Mouse (Mus musculus) layer of hippocampus, postnatal 25 days (tissue): ENCODE measurements at regions not wholly inside any gene's neighbourhood (a gene's known extent, or its start where the extent isn't known, plus 50 kb on each side); places are given as distances from the start of the nearest gene placed in this dataset.

ENCODE experiments used
- DNase-seq, 2 experiments: peaks; one replicate each; pipeline ENCODE4 v3.0.0; 2022; ENCODE audit warnings: mixed read lengths in 2 of 2, low spot score in 1 of 2; ENCODE audit errors: extremely low spot score in 1 of 2

DNA sequence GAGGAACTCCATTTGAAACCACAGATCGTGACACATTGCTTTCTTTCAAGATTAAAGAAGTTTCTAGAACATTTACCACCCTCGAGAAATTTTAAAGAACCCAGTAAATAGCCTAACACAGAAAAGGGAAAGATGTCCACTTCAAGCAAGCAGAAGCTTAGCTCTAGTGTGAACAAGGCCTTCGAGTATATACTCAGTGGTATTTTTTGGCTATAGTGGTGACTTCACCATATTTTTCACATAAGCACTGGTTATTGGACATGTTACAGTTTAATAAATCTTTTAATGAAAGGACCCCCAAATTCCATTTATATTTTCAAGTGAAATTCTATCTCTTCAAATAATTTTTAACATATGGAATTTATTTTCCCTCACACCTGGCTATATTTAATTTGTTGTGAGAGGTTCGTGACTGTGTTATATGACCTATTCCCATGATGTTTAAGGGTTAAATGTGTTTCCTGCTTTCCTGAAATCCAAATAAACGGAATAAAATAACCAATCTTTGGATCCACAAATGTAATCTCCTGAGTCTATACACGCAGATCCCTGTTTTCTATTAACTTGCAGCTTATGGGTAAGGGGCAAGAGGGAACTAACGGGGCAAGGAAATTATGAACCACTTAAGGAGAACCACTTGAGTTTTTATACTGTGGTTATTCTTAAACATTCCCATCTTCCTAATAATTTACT, 60.6 kb upstream of the Tas2r134 start:
- no peak for DNase-seq

DNA sequence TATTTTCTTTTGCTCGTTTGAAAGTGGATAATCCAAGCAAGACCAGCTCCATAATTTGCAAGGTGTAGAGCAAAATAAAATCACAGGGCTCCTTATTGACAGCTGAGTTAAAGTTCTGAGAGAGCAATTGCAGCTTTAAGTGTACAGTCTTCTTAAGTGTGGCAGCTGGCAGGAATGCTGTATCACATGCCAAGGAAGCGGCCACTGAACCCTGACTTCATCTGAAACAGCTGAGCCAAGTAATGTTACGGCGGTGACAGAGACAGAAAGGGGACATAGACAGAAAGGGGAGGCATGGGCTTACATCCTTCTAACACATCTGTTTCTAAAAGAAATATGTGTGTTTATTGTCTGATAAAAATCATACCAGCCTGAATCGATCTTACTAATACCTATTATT, 63.4 kb upstream of the Tas2r134 start:
- no peak for DNase-seq

DNA sequence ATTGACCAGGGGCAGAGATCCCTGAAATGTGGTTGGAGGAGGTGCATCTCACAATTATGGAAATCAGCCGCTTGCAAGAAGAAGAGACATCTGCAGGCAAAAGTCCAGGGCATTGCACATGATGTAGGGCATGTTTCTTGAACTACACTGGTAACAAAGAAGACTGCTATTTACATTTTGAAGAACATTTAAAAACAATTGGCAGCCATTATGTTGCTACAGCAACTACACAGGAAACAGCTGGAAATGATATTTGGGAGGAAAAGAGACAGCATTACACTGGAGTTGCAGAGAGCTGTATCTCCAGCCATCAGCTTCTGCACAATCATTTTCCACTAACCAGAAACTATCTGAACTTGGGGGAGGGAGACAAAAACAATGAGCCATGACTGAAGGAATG, 64.1 kb upstream of the Tas2r134 start:
- no peak for DNase-seq

DNA sequence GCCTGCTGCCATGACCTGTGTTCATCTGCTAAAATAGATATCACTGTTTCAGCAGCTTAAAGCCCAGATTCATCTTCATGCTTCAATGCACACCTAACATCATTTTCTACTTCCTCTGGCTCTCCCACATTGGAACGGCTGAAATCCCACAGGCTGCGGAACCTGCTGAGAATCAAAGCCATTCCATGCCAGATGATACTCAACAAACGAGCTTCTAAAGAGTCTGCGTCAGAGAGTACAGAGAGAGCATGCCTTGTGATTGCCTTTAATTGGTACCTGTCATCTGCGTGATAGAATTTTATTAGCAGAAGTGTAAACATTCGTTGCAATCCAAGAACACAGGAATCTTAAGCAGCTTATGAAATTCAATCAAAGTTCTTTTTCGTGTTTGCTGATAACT, 76.4 kb upstream of the Tas2r134 start:
- no peak for DNase-seq

DNA sequence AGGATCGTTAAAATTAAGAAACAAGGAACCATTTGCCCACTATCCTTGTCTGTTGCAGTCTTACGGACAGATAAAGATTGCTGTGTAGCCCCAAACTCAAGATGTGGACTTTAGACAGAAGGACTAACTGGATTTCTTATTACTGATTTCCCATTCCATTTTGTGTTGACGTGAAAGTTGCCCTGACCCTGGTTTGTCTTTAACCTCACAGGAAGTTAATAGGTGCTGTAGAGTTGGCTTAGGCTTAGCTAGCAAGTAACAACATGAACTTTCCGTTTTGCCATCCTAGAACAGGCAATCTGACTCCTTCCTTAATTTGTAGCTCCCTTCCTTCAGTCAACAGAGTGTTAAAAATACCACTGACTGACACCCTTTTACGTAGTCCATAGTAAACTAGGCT, 78.2 kb upstream of the Tas2r134 start:
- DNase-seq: no peak

DNA sequence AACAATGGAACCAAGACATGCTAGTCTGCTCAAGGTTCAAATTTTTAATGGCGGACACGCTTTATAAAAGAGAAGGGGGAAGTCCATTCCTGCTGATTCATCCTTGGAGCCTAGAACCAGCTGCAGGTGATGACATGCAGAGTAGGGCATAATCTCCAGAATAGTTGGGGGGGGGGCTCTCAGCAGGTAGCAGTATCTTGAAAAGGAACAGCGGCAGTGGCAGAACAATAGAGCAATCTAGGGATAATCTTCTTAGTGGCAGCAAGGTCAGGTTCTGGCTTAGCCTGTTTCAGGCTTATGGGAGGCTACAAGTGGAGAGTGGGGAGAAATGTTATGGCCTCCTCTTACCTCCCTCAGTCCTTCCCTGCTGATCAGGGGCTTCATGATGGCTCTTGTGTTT, 81.1 kb upstream of the Tas2r134 start:
- no peak for DNase-seq

DNA sequence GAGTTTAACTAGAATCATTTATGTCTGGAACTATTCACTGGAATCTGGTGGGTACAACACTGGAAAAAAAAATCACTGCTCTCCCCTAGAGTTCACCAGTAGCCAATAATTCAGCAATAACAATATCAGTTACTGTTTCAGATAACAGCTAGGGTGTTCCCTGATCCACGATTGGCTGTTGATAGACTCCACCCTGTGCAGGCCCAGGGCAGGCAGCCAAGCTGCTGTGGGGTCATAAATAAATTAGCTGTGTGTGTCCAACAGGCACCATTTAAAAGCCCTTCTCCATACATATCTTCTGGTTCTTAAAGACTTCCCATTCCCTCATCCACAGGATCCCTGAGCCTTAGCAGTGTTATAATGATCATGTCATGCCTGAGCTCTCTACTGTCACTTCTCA, 83.4 kb upstream of the Tas2r134 start:
- DNase-seq: no peak

DNA sequence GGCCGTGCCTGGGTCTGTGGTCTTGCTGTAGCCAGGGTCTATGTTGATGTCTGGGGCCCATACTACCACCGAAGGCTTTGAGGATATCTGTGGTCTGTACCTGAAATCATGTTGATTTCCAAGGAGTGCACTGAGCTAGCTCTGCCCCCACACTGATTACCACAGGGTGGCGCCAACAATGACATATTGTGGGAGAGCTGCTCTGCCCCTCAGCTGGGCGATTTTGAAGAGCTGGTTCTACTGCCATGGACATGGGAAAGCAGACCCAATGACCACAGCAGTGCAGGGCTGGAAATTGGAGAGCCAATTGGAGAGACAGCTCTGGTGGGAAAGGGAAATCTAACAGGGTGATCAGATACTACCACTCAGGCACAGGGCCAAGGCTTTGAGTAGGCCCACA, 85.0 kb upstream of the Tas2r134 start:
- peak in 1 of 2 experiments; percentile 21 for DNase-seq

DNA sequence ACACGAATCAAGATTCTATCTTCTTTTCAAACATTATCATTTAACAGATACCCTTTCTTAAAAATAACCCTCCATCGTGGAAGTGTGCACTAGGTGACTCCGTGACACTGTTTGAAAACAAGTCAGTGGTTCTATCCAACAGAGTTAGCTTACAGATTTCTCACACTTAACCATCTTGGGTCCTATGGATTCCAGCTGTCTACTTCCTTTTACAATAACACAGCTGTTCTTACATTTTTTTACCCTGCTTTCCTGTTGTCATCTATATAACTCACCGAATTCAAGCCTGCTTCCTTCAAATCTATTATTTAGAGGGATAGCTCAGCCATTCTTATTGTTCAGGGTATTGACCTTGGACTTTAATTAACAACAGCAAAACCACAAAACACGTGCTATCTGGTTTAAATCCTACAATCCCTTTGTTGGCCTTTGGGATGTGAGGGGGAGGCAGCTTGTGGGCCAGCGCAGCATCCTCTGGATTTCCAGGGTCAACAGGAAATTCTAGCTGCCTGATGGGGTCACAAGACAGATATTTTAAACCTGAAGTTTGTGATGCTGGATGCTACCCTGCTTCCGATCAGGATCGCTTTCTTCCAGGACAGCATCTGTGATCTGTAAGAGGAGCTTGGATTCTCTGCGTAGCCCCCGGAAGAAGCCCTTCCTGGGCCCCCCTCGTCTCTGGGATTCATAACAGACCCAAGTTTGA, 94.4 kb upstream of the Tas2r134 start:
- no peak for DNase-seq

DNA sequence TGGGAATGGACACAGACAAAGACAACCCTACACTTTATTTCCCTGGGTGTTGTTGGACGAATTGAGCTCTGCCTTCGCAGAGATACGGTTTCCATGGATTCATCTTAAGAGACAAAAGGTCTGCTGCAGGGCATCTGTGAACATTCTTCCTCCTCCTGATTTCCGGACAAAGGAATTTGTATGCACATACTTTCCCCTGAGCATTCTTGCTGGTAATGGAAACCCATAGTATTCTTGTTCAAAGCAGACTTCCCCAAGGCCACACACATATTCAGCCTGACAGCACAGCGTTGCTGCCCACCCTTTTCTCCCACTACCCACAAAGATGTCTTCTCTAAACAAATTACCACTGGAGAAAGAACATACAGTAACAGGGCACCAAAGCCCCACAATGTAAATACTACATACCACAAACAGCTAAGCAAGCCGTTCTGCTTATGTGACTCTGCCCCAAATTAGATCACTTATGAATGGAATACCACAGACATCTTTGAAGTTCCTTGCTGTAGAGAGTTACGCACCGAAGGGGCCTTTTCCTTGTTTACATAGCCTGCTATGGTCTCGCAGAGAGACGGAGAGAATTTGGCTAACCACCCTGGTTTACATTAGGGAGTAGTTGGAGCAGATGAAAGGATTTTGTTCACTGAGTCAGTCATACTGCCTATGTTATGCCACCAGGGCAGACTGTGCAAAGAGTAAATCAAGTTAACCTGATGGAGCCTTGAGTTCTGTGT, 96.0 kb upstream of the Tas2r134 start:
- no peak for DNase-seq

DNA sequence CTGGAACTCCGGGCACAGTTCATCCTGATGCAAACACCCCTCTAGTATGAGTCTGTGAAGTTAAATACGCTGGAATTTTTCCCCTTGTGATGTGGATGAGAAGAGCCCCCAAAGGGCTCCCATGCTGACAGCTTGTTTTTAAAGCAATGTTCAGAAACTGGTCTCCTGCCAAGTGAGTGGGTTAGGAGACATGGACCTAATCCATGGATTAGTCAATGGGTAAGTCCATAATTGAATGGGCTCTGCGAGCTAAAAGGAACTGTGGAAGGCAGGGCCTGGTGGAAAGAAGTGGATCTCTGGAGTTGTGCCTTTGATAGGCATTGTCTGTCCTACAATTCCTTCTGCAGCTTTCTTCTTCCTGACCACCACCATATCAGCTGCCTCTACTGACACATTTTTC, 104.5 kb upstream of the Tas2r134 start:
- DNase-seq: no peak

DNA sequence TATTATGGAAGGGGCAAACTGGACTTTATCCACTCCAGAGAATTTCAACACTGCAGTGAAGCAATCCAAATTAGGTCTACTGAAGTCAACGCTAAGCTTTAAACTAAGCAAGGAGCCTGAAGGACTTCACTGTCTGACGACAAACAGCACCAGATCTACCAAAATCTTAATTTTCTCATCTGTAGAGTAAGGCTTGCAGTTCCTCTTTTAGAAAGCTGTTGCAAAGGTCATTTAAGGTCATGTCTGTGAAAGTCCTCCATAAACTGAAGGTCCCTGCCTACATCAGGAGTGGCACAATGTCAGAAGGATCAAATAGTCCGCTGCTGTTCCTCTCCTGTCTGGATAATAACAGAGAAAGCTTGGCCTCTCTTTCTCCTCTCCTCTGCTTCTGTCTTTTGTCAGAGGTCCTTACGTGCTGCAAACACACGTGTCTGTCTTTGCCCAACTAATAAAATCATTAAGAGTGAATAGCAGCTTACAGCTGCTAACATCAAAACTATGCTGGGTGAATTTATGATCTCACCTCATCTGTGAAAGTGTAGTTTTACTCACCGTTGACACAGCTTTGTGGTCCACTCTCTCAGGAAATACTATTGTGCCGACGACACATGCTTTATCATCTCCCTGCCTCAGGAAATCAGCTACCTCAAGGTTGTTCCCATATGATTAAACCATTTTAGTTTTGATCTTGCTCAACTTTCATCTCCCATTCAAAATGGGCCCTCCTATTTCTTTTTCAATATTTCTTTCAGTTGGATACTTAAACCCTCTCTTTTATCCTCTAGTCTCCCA, 117.9 kb upstream of the Tas2r134 start:
- DNase-seq: no peak

DNA sequence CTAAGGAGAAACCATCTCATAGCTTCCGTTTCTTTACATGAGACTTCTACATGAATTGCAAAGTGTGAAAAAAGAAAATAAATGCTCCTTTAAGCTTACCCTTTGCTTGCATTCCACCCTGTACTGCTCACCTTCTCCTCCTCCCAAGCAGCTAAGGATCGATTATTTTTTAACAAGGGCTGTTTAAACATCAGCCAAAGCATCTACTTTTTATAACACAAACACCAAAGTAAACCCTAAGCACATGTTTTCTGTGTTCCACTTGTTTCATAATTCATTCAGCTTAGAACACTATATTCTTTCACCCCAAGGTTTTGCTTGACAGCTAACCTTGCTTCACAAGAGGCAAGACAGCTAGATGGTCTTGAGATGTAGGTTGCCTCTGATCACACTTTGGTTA, 129.4 kb upstream of the Tas2r134 start:
- DNase-seq: no peak

DNA sequence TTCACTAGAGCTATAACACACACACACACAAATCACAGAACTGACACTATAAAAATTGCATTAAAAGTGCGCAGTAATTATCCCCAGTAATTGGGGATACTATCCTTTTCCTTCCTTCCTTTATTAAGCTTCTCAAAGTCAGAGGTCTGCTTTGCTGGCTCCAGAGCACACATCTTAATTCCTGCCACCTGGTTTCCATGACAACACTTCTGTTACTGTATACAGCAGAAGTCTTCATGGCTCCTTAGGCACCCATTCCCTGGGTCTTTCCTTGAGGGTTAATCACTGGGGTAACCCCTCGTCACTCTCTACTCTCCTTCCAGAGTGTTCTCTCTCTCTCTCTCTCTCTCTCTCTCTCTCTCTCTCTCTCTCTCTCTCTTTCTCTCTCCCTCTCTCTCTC, 153.6 kb upstream of the Tas2r134 start:
- DNase-seq: no peak

DNA sequence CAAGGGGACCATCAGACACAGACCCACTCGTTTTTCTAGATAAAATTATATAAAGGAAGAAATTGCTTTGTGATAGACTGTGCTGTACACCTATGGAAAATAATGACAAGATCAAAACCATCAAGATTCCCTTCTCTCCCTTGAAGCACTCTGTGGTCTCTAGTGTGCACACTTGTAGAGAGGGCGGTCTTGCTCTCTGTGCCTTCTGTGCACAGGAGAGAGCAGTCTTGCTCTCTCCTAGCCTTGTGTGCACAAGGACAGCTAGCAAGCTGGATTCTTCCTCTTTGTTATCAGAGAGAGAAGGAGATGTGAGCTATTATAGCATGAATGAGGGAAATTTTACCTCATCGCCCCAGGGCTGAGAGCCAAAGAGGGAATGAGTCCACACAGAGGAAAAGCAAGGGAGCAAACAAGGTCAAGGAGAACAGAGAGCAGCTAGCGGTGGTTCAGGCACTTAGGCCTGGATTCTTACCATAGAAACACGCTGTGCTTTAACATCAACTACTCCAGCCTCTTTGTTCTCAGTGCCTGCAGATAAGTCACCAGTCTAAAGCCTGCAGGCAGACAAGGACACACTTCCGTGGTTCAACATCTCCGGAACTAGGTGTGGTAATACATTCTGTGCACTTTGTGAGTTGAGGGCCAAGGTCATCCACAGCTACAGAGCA, 160.2 kb upstream of the Tas2r134 start:
- no peak for DNase-seq

DNA sequence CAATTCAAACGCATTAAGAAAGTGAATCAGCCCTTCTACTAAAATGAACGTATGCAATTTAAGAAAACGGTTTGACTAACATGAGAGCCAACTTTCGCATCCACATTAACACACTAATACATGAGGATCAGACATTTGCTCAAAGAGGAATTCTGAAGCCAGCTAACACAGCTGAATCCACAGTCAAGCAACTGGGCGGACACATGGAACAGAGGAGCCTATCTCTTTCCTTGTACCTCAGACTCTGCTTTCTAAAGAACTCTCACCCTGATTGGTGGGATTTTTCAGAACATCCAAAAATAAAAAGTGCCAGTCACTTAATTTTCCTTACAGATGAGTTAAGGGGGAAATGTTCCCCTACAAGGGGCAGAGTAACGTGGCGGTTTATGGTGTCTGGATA, 161.3 kb upstream of the Tas2r134 start:
- no peak for DNase-seq

DNA sequence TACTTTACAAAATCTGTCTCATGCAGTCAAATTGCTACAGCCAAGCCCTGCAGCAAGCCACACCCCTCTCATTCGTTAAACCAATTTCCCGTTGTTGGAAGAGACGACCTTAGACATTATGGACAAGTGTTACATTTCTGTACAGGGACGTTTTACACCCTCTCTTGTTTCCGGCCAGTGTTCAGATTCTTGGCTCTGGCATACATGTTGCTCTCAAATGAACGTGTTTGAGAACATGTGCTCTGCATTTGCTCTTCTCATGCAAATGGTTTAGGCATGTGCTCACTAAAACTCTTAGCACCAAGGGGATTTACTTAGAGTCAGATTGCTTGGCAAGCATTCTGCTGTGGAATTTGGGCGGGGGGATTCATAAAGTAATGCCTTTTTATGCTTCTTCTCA, 161.7 kb upstream of the Tas2r134 start:
- DNase-seq: no peak

DNA sequence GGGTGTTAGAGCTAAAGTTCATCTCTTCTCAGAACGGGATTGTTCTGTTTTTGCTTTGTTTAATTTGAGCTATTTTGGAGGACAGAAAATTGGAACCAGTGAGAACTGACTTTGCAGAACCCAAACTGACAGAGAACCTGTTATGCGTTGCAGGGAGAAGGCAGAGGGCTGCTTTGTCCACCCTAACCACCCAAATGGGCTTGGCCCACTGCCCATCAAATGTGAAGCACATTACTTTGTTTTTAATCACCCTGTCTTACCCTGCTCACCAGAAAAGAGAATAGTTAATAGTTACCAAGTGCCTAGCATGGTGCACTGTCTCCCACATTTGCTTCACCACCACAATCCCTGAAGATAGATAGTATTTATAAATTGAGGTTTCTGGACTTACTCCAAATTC, 163.0 kb upstream of the Tas2r134 start:
- DNase-seq: no peak

DNA sequence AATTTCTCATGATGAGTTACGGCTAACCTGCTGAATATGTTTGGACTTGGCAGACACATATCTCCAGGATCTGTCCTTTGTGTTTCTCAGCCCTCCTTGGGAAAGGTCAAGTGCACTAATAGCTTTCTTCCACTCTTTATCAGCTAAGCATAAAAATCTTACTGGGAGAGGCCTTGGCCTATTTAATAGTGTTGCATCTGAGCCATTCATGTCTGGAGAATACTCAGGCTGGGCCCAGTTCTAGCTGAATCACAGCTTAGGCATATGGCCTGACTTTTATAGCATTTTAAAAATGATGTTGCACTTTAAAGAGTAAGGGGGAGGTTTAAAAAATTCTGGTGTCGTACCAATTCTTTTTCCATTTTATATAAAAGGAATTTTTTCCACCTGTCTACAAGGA, 166.4 kb upstream of the Tas2r134 start:
- no peak for DNase-seq

DNA sequence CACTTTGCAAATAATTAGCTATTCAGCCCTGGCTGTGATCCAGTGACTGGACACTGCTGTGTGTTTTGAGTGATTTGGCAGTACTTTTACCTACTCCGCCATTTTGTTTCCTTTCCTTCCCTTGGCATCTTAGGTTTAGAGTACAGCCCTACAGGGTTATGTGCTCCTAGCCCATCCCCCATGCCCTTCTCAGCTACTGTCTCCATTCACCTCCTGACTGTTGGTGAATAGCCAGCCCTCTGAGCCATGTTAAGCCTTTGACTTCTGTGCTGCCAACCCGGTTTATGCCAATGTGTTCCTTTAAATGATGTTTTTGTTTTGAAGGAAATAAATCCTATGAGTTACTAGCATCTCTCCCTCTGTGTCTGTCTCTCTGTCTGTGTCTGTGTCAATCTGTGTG, 167.8 kb upstream of the Tas2r134 start:
- no peak for DNase-seq
